Mouse (Mus musculus) liver, postnatal 0 days (tissue): ENCODE measurements around the gene Vps26a. TPM values are rescaled to one million over a fixed set of nuclear protein-coding genes. Genes with fewer than 3 reads are reported as not detected.
A peak's percentile ranks its signal among the peaks of the same experiment; 100 is the strongest.
"Not testable (repeated sequence)": the region's sequence is repeated elsewhere in the genome, so short reads cannot be mapped to it uniquely, and the experiment has no call there.

Experiments
- ATAC-seq: fragments of 200-750 bp; cut with Nextera tagmentation; 2 replicates; pipeline ENCODE4 v1.8.0; 2017; ENCODE audit warnings: mild to moderate bottlenecking, moderate library complexity
- DNase-seq: peaks from one replicate; pipeline ENCODE4 v3.0.0-alpha.2; 2016
- H3K27ac ChIP-seq: fragments of 300-500 bp; sonication (generic); 2 replicates; pipeline ENCODE4 v1.5.1; 2014; ENCODE audit warnings: antibody characterized with exemption, moderate library complexity, mild to moderate bottlenecking, low read depth
- H3K27me3 ChIP-seq: fragments of 300-500 bp; sonication (generic); 2 replicates; pipeline ENCODE4 v1.6.1; 2014; ENCODE audit warnings: low read length, control low read depth, mixed read lengths; ENCODE audit not compliant: insufficient read depth
- H3K36me3 ChIP-seq: fragments of 300-500 bp; sonication (generic); replicated peaks from 2 replicates; pipeline ENCODE4 v1.6.1; 2014; ENCODE audit warnings: mild to moderate bottlenecking, control low read depth, low read length, moderate library complexity, mixed read lengths; ENCODE audit not compliant: insufficient read depth
- H3K4me1 ChIP-seq: fragments of 300-500 bp; sonication (generic); 2 replicates; pipeline ENCODE4 v1.6.1; 2014; ENCODE audit warnings: antibody characterized with exemption, mild to moderate bottlenecking, control low read depth; ENCODE audit not compliant: insufficient read depth
- H3K4me2 ChIP-seq: fragments of 300-500 bp; sonication (generic); 2 replicates; pipeline ENCODE4 v1.6.1; 2014; ENCODE audit warnings: low read depth, mild to moderate bottlenecking, low read length, moderate library complexity, mixed read lengths
- H3K4me3 ChIP-seq: fragments of 300-500 bp; sonication (generic); 2 replicates; pipeline ENCODE4 v1.5.1; 2014; ENCODE audit warnings: low read depth, low read length
- H3K9ac ChIP-seq: fragments of 300-500 bp; sonication (generic); replicated peaks from 2 replicates; pipeline ENCODE4 v1.6.1; 2014; ENCODE audit warnings: mild to moderate bottlenecking, moderate library complexity
- H3K9me3 ChIP-seq: fragments of 300-500 bp; sonication (generic); 2 replicates; pipeline ENCODE4 v1.6.1; 2016; ENCODE audit warnings: mild to moderate bottlenecking, control low read depth, low read length, mixed read lengths
- CTCF ChIP-seq: sonication (generic); IDR thresholded peaks from 2 replicates; pipeline ENCODE4 v1.5.1; 2016; ENCODE audit warnings: antibody characterized with exemption, low read depth
- EP300 ChIP-seq: IDR thresholded peaks from 2 replicates; pipeline ENCODE4 v1.6.1; 2016; ENCODE audit warnings: antibody characterized with exemption, low read depth, mild to moderate bottlenecking
- WGBS: fragments of 180-500 bp; shearing (Covaris S2); extraction: QIAGEN DNeasy Blood & Tissue Kit; methylation state at CpG from one replicate; pipeline ENCODE4 v1.1.7; 2014; ENCODE audit not compliant: insufficient replicate concordance; 5-methylcytosine and 5-hydroxymethylcytosine counted together
- polyA plus RNA-seq: library from polyadenylated mRNA; unstranded; fragments of >200 nt; fragmentation: Nextera tagmentation; extraction: Ambion mirVana; gene quantifications from 2 replicates; pipeline ENCODE4 v1.2.1, GENCODE M21; 2015

Vps26a gene
- polyA plus RNA-seq, 1 experiment from 2014 or later, result 33.8 TPM

DNA sequence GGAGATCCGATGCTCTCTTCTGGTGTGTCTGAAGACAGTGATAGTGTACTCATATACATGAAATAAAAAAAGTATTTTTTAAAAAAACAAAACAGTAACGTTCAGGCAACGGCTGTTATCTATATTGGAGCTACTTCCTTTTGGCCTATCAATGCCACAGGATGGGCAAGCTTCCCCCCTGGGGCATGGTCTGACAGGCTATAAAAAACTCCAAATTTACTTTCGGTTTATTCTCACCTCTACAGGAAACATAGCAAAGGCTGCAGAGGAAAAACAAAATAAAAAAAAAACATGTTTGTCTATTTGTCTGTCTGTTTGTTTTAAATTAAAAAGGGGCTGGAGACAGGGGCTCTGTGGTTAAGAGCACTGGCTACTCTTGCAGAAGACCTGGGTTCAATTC lies 16.7 kb upstream of the Vps26a start:
- WGBS, result 16% methylated on average over 4 of the region's 4 CpGs
- Histone ChIP-seq H3K36me3 (0 out of 2 replicates have a peak, but pooled peaks cover 2% of the 10 kb centered on the region), H3K27ac (peak overlapping the region; percentile 62), H3K4me1 (peaks cover 40% of the 10 kb centered on the region), H3K9ac (0 out of 2 replicates have a peak overlapping the region, but pooled peaks have one; percentile 10), H3K27me3 (no peaks in the 10 kb centered on the region), H3K4me3 (peak overlapping the region; percentile 15), H3K4me2 (peak overlapping the region; percentile 57), H3K9me3 (no peaks in the 10 kb centered on the region)
- DNase-seq, result no peak
- no peak for ATAC-seq
- TF ChIP-seq EP300, result no peak
- no peak for TF ChIP-seq CTCF

DNA sequence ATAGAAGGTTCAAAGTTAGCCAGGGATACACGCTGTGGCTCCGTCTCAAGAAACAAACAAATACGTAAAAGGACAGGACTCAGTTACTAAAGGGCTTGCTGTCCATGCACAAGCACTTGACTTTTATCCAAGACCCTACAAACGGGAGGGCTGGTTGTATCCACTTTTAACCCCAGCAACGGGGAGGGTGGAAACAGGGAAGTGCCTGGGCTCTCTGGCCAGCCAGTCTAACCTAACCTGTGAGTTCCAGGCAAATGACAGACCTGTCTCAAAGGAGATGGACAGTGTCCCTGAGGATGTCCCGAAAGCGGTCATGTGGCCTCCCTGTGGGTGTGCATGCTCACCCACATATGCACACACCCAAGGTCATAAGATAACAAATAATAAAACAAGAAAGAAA lies 15.3 kb upstream of the Vps26a start:
- ATAC-seq, result no peak
- no peak for TF ChIP-seq EP300
- TF ChIP-seq CTCF, result no peak
- peak overlapping the region; percentile 46; the same call in 1 of the 2 replicates for H3K27ac ChIP-seq

DNA sequence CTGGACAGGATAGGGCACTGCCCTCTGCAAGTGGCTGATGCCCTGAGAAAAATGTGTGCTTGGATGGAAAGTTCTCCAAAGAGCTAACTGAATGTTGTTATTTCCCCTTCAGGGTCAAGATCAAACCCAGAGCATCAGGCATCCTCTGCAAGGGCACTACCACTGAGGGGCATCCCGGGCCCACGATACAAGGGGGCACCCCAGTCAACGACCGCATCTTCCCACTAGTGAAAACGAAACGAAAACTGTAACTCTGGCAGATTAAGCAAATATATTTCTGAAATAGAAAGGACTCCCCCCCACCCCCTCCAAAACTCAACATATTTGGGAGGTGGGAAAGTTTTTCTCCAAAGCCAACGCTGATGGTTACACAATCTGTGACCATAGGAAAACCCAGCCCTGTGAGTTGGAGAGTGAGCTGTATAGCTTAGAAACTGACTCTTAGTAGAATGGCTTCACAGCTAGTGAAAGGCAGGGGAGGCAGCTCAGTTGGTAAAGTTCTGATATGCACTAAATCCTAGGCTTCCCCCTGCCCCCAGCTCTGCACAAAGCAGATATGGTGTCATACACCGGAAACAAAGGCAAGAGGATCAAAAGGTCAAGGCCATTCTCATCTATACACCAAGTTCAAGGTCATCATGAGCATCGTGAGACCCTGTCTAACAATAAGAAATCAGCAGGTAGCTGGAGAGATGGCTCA lies 14.5 kb upstream of the Vps26a start:
- H3K4me2 ChIP-seq, result peak overlapping the region; percentile 65
- H3K9ac ChIP-seq, result peak overlapping the region; percentile 31
- peaks cover 39% of the 10 kb centered on the region for H3K4me1 ChIP-seq
- no peak for ATAC-seq
- WGBS, result 53% methylated on average over 9 of the region's 9 CpGs
- H3K27me3 ChIP-seq, result no peaks in the 10 kb centered on the region
- TF ChIP-seq EP300 (no peak), CTCF (0 out of 2 replicates have a peak, but pooled peaks have one; percentile 18)
- H3K4me3 ChIP-seq, result peak overlapping the region; percentile 16; the same call in 1 of the 2 replicates
- no peak for DNase-seq
- no peaks in the 10 kb centered on the region for H3K9me3 ChIP-seq
- H3K27ac ChIP-seq, result 0 out of 2 replicates have a peak overlapping the region, but pooled peaks have one; percentile 34
- 0 out of 2 replicates have a peak, but pooled peaks cover 2% of the 10 kb centered on the region for H3K36me3 ChIP-seq

More for the DNA sequence above, 15.3 kb upstream of the Vps26a start:
- Histone ChIP-seq H3K4me3 (no peak overlapping the region), H3K4me1 (peaks cover 39% of the 10 kb centered on the region), H3K9me3 (no peaks in the 10 kb centered on the region), H3K36me3 (0 out of 2 replicates have a peak, but pooled peaks cover 2% of the 10 kb centered on the region), H3K4me2 (0 out of 2 replicates have a peak overlapping the region, but pooled peaks have one; percentile 57), H3K27me3 (no peaks in the 10 kb centered on the region), H3K9ac (no peak overlapping the region)
- 60% methylated on average over 7 of the region's 7 CpGs for WGBS
- DNase-seq, result no peak

DNA sequence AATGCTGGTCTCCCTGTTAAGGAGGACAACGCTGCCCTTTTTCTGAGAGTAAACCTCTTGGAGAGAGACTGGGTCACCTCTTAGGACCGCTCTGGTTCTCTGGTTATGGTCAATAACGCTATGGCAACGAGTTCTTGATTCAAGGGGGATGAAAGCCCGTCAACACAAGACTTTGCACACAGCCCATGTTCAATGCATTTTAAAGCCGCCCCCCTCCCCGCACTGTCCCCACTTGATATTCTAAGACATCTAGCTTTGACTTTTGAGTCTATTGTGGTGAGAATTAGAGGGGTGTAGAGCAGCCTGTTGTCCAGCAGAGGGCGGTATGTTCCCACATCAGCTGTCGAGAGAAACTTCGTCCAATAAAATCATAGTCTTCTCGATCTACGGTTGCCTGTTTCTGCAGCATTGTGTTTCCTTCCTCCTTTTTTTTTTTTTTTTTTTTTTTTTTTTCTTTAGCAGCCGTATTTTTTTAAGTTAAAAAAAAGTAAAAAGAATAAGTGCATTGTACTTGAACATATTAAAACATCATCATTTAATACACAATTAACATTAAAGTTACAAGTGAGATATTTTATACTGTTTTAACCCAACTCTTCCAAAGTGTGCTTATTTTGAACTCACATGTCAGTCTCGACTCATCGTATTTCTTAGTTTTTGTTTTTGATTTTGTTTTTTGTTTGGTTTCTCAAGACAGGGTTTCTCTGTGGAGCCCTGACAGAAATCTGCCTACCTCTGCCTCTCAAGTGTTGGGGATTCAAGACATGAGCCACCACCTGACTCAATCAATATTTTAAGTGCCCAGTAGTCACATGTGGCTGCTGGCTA lies 13.7 kb upstream of the Vps26a start:
- H3K4me2 ChIP-seq, result peak overlapping the region; percentile 65
- H3K36me3 ChIP-seq, result 0 out of 2 replicates have a peak, but pooled peaks cover 2% of the 10 kb centered on the region
- peak overlapping the region; percentile 16; the same call in 1 of the 2 replicates for H3K4me3 ChIP-seq
- DNase-seq (peak; percentile 79), ATAC-seq (peak; percentile 38; the same call in 1 of the 2 replicates)
- H3K27me3 ChIP-seq, result no peaks in the 10 kb centered on the region
- peak overlapping the region; percentile 31 for H3K9ac ChIP-seq
- TF ChIP-seq CTCF (peak; percentile 97), EP300 (no peak)
- H3K4me1 ChIP-seq, result peaks cover 34% of the 10 kb centered on the region
- no peaks in the 10 kb centered on the region for H3K9me3 ChIP-seq
- 24% methylated on average over 15 of the region's 15 CpGs for WGBS
- H3K27ac ChIP-seq, result 0 out of 2 replicates have a peak overlapping the region, but pooled peaks have one; percentile 34

DNA sequence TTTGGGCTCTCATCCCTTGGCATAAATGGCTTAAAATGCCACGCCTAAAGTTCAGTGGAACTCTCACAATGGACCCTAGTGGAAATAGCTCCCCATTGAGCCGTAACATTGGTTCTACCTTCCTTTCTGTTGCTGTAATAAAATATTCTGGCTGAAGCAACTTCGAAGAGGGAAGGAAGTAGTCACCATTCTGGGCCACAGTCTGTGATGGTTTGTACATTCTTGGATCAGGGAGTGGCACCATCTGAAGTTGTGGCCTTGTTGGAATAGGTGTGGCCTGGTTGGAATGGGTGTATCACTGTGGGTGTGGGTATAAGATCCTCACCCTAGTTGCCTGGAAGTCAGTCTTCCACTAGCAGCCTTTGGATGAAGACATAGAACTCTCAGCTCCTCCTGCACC lies 5.1 kb upstream of the Vps26a start:
- DNase-seq, result not testable (repeated sequence)

DNA sequence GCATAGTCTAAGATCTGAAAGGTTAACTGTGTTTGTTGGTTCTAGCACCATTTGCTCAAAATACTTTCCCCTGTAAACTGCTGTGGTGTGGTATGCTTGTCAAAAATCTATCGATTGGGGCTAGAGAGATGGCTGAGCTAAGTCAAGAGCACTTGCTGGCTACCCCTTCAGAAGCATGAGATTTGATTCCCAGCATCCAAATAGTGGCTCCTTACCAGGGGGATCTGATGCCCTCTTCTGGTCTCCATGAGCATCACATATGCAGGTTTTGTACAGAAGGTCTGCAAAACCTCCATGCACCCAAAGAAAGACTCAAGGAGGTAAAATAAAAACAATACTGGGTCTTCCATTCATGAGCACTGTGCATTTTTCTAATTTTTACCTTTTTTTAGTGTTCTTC lies 1.7 kb upstream of the Vps26a start:
- Histone ChIP-seq H3K27ac (no peak overlapping the region), H3K36me3 (no peaks in the 10 kb centered on the region), H3K4me1 (peaks cover 26% of the 10 kb centered on the region), H3K9ac (no peak overlapping the region), H3K4me3 (no peak overlapping the region), H3K9me3 (no peaks in the 10 kb centered on the region), H3K4me2 (no peak overlapping the region), H3K27me3 (no peaks in the 10 kb centered on the region)
- no peak for ATAC-seq
- no peak for DNase-seq
- 17% methylated on average over 1 of the region's 1 CpGs for WGBS
- TF ChIP-seq EP300 (no peak), CTCF (peak; percentile 79)

More for the DNA sequence above, 5.1 kb upstream of the Vps26a start:
- not testable (repeated sequence) for H3K9ac ChIP-seq, H3K4me3 ChIP-seq, H3K4me2 ChIP-seq, H3K9me3 ChIP-seq, H3K36me3 ChIP-seq, ATAC-seq, H3K27ac ChIP-seq, H3K27me3 ChIP-seq
- 76% methylated on average over 3 of the region's 3 CpGs for WGBS
- H3K4me1 ChIP-seq, result peaks cover 12% of the 10 kb centered on the region
